In genomic region chr10:70140414-70140813, GRCm38 (mm10) we compare ENCODE assay signal across 23 mouse cellular contexts. TPM values are rescaled to one million over a fixed set of nuclear protein-coding genes. Genes with fewer than 3 reads are reported as not detected.
DNase-seq lines count a peak whose midpoint lies in the region; ATAC-seq and TF ChIP-seq lines count a peak whose summit lies in the region.
"Had no signal": no experiment of that assay in that cellular context is flagged by ENCODE, and none has a peak within 500 bp of the region (broad histone marks: within the 10 kb centered on the region; RNA-seq: fewer than 3 reads in every experiment).

No protein-coding gene starts in this region.

- no peak for DNase-seq in heart, adult 8-10 months (ENCODE audit: low spot score)
- DNase-seq in c-Kit-positive CD71-positive TER-119-positive erythroid progenitor cells, embryonic 14.5 days (ENCODE audit: low spot score): peak; percentile 42
- no peak for DNase-seq in liver, embryonic 11.5 days (ENCODE audit: low spot score)
- no peak for DNase-seq in cerebellum, adult 2 months
- DNase-seq in gastrocnemius, postnatal 4 days (ENCODE audit: low spot score in 2 of 2): no peak
- DNase-seq: adrenal gland, postnatal 14 days; cerebellum, adult 11 months; cerebellum, postnatal 36 days; gastrocnemius, postnatal 10 days; kidney, adult 8-10 months; kidney, postnatal 36 days; layer of hippocampus, adult 9-11 months; lung, embryonic 14.5 days; lung, postnatal 4 days; right cerebral cortex, postnatal 14 days had no signal

- TF ChIP-seq POLR2A in cerebellum, adult 2 months (IDR thresholded peaks at IDR 0.05; ENCODE audit: borderline replicate concordance, insufficient read depth, low read length): no peak

- H3K36me3 ChIP-seq in heart, embryonic 12.5 days: peaks cover 34% of the 10 kb centered on the region
- peaks cover 17% of the 10 kb centered on the region for H3K36me3 ChIP-seq in liver, embryonic 11.5 days (ENCODE audit: control insufficient read depth, insufficient read depth, low read length)
- peaks cover 4% of the 10 kb centered on the region for H3K36me3 ChIP-seq in forebrain, embryonic 16.5 days (ENCODE audit: control insufficient read depth, insufficient read depth)

- ATAC-seq in heart, embryonic 12.5 days (ENCODE audit: insufficient number of reproducible peaks, low FRiP score): no peak; the same call in 1 of the 2 replicates
- peak; percentile 84 for ATAC-seq in liver, embryonic 11.5 days (replicated peaks; ENCODE audit: low FRiP score)
- ATAC-seq in megakaryocyte, adult 5-6 weeks (ENCODE audit: poor library complexity, severe bottlenecking): peak; percentile 49
- ATAC-seq in forebrain, embryonic 16.5 days: no peak
- ATAC-seq: forebrain, embryonic 13.5 days; midbrain, embryonic 13.5 days had no signal

- no peaks in the 10 kb centered on the region for H3K9me3 ChIP-seq in heart, embryonic 12.5 days (replicated peaks)
- H3K9me3 ChIP-seq in liver, embryonic 11.5 days (ENCODE audit: control insufficient read depth, low read length): no peaks in the 10 kb centered on the region; the same call in 1 of the 2 replicates
- 0 out of 2 replicates have a peak, but pooled peaks cover 3% of the 10 kb centered on the region for H3K9me3 ChIP-seq in forebrain, embryonic 16.5 days (ENCODE audit: control insufficient read depth, low read length)
- H3K9me3 ChIP-seq: G1E; limb, embryonic 10.5 days; midbrain, embryonic 13.5 days; neural tube, embryonic 13.5 days had no signal

- 69% methylated on average over 12 of the region's 12 CpGs for WGBS in heart, embryonic 12.5 days
- WGBS in liver, embryonic 11.5 days: 56% methylated on average over 12 of the region's 12 CpGs
- 87% methylated on average over 12 of the region's 12 CpGs for WGBS in cerebellum, adult 2 months
- WGBS in forebrain, embryonic 16.5 days: 96% methylated on average over 12 of the region's 12 CpGs

- peaks cover 27% of the 10 kb centered on the region for H3K4me1 ChIP-seq in heart, embryonic 12.5 days (replicated peaks)
- H3K4me1 ChIP-seq in liver, embryonic 11.5 days (replicated peaks; ENCODE audit: control insufficient read depth, insufficient read depth, low read length): peaks cover 36% of the 10 kb centered on the region
- 0 out of 2 replicates have a peak, but pooled peaks cover 3% of the 10 kb centered on the region for H3K4me1 ChIP-seq in cerebellum, adult 2 months (ENCODE audit: control insufficient read depth, insufficient read depth, low read length)
- H3K4me1 ChIP-seq in forebrain, embryonic 16.5 days (replicated peaks; ENCODE audit: control insufficient read depth, insufficient read depth, low read length): peaks cover 13% of the 10 kb centered on the region
- H3K4me1 ChIP-seq: limb, embryonic 10.5 days had no signal

- H3K27ac ChIP-seq in heart, embryonic 12.5 days (ENCODE audit: poor library complexity, severe bottlenecking): peak overlapping the region; percentile 21
- peak overlapping the region; percentile 74 for H3K27ac ChIP-seq in liver, embryonic 11.5 days (ENCODE audit: low read depth, low read length)
- no peak overlapping the region for H3K27ac ChIP-seq in cerebellum, adult 2 months (ENCODE audit: insufficient read depth, low read length)
- no peak overlapping the region for H3K27ac ChIP-seq in forebrain, embryonic 16.5 days (ENCODE audit: low read length)
- H3K27ac ChIP-seq: limb, embryonic 10.5 days had no signal

- no peak for TF ChIP-seq CTCF in cerebellum, adult 2 months (IDR thresholded peaks at IDR 0.05; ENCODE audit: borderline replicate concordance, insufficient read depth, low read depth, low read length)

- no peak overlapping the region for H3K9ac ChIP-seq in heart, embryonic 12.5 days
- H3K9ac ChIP-seq in liver, embryonic 11.5 days (ENCODE audit: low read depth, low read length): no peak overlapping the region
- H3K9ac ChIP-seq in forebrain, embryonic 16.5 days (replicated peaks; ENCODE audit: low read depth, low read length): no peak overlapping the region
- H3K9ac ChIP-seq: forebrain, embryonic 13.5 days; lung, embryonic 14.5 days; midbrain, embryonic 13.5 days; neural tube, embryonic 13.5 days had no signal

- no peak overlapping the region for H3K4me2 ChIP-seq in heart, embryonic 12.5 days
- H3K4me2 ChIP-seq in liver, embryonic 11.5 days: peak overlapping the region; percentile 20; the same call in 1 of the 2 replicates
- no peak overlapping the region for H3K4me2 ChIP-seq in forebrain, embryonic 16.5 days (ENCODE audit: low read length)
- H3K4me2 ChIP-seq: forebrain, embryonic 13.5 days; lung, embryonic 14.5 days; midbrain, embryonic 13.5 days; neural tube, embryonic 13.5 days had no signal

- H3K4me3 ChIP-seq in heart, embryonic 12.5 days: no peak overlapping the region
- no peak overlapping the region for H3K4me3 ChIP-seq in liver, embryonic 11.5 days (ENCODE audit: low read depth, low read length)
- H3K4me3 ChIP-seq in cerebellum, adult 2 months (replicated peaks; ENCODE audit: insufficient read depth, low read depth, low read length): no peak overlapping the region
- H3K4me3 ChIP-seq in forebrain, embryonic 16.5 days (replicated peaks; ENCODE audit: low read length): no peak overlapping the region
- H3K4me3 ChIP-seq: forebrain, embryonic 13.5 days; limb, embryonic 10.5 days; midbrain, embryonic 13.5 days; neural tube, embryonic 13.5 days had no signal

- no peaks in the 10 kb centered on the region for H3K27me3 ChIP-seq in heart, embryonic 12.5 days (replicated peaks)
- no peaks in the 10 kb centered on the region for H3K27me3 ChIP-seq in liver, embryonic 11.5 days (replicated peaks; ENCODE audit: control insufficient read depth, insufficient read depth, low read length)
- H3K27me3 ChIP-seq in cerebellum, adult 2 months (ENCODE audit: control insufficient read depth, insufficient read depth, low read length): no peaks in the 10 kb centered on the region
- no peaks in the 10 kb centered on the region for H3K27me3 ChIP-seq in forebrain, embryonic 16.5 days (replicated peaks; ENCODE audit: control insufficient read depth, insufficient read depth, low read length)
- H3K27me3 ChIP-seq: forebrain, embryonic 13.5 days; midbrain, embryonic 13.5 days; neural tube, embryonic 13.5 days had no signal

RNA-seq across cellular contexts. Expression of gene Ccdc6, which starts 43.5 kb away (rescaled TPM):
- polyA plus RNA-seq in heart, embryonic 12.5 days (2016; fragmentation: Nextera tagmentation; extraction: Ambion mirVana): 16.2 and 16.9 TPM in 2 replicates
- 10 to 100 TPM; 23.3 to 28.6 (median 24.9) TPM for total RNA-seq in heart, adult 8-10 months (2022)
- 18.8 and 19.1 TPM in 2 replicates for polyA plus RNA-seq in liver, embryonic 11.5 days (2014; fragmentation: Nextera tagmentation; extraction: Ambion mirVana)
- total RNA-seq in megakaryocyte, adult 5-6 weeks (2015): 11.9 and 15.7 TPM in 2 replicates
- 10.3 and 13.2 TPM in 2 replicates for total RNA-seq in megakaryocyte, adult 5-6 weeks (2017)
- 28.0 and 31.7 TPM in 2 replicates for polyA plus RNA-seq in cerebellum, adult 2 months (2012; rRNA removed)
- total RNA-seq in gastrocnemius, postnatal 4 days (2021): 10 to 100 TPM; 65.3 to 73.4 TPM
- polyA plus RNA-seq in forebrain, embryonic 16.5 days (2015; fragmentation: Nextera tagmentation; extraction: Ambion mirVana): 16.1 and 18.1 TPM in 2 replicates

Comparison
In these comparisons a context has a peak if more than half of its experiments do, and no peak if none do; other contexts are left out.
1. ATAC-seq: peak in liver, embryonic 11.5 days (single experiment) and megakaryocyte, adult 5-6 weeks (single experiment); none in heart, embryonic 12.5 days (single experiment) and forebrain, embryonic 16.5 days (single experiment).
2. H3K27ac ChIP-seq: peak in heart, embryonic 12.5 days (single experiment) and liver, embryonic 11.5 days (single experiment); none in cerebellum, adult 2 months (single experiment) and forebrain, embryonic 16.5 days (single experiment).